Mouse (Mus musculus): ENCODE results near the gene Casz1. TPM values are rescaled to one million over a fixed set of nuclear protein-coding genes. Genes with fewer than 3 reads are reported as not detected.

Casz1 gene
- total RNA-seq (2014; fragmentation: Nextera tagmentation) (6.3 and 8.3 TPM in 2 replicates), total RNA-seq (2017) (2.8 and 3.1 TPM in 2 replicates)

GRCm38 (mm10) chr4:148804137-148804779, at the start of gene Casz1:
Casz1 (plus strand) TSS chr4:148804429.
- ATAC-seq (replicated peaks; ENCODE audit: poor library complexity, severe bottlenecking) = peak; percentile 42; the same call in 1 of the 2 replicates

- ATAC-seq (replicated peaks; ENCODE audit: poor library complexity, severe bottlenecking) = peak; percentile 50; the same call in 1 of the 2 replicates
These were observed 45.4 kb upstream of the Casz1 start for GRCm38 (mm10) chr4:148758863-148759262.

- ATAC-seq (replicated peaks; ENCODE audit: poor library complexity, severe bottlenecking) = peak; percentile 78
These were observed 44.1 kb upstream of the Casz1 start for GRCm38 (mm10) chr4:148760152-148760551.

GRCm38 (mm10) chr4:148766021-148766775, 38.0 kb upstream of the Casz1 start:
- ATAC-seq (replicated peaks; ENCODE audit: poor library complexity, severe bottlenecking) = no peak

- ATAC-seq (replicated peaks; ENCODE audit: poor library complexity, severe bottlenecking) = no peak
These were observed 36.4 kb upstream of the Casz1 start for GRCm38 (mm10) chr4:148767655-148768305.

GRCm38 (mm10) chr4:148768649-148769048, 35.6 kb upstream of the Casz1 start:
- no peak for ATAC-seq (replicated peaks; ENCODE audit: poor library complexity, severe bottlenecking)

- no peak for ATAC-seq (replicated peaks; ENCODE audit: poor library complexity, severe bottlenecking)
These were observed 33.4 kb upstream of the Casz1 start for GRCm38 (mm10) chr4:148770582-148771408.

GRCm38 (mm10) chr4:148771409-148771929, 32.8 kb upstream of the Casz1 start:
- no peak for ATAC-seq (replicated peaks; ENCODE audit: poor library complexity, severe bottlenecking)

GRCm38 (mm10) chr4:148772658-148773057, 31.6 kb upstream of the Casz1 start:
- ATAC-seq (replicated peaks; ENCODE audit: poor library complexity, severe bottlenecking) = peak; percentile 88

- no peak for ATAC-seq (replicated peaks; ENCODE audit: poor library complexity, severe bottlenecking)
These were observed 30.2 kb upstream of the Casz1 start for GRCm38 (mm10) chr4:148774036-148774435.

GRCm38 (mm10) chr4:148775476-148776269, 28.6 kb upstream of the Casz1 start:
- no peak for ATAC-seq (replicated peaks; ENCODE audit: poor library complexity, severe bottlenecking)

GRCm38 (mm10) chr4:148780097-148780621, 24.1 kb upstream of the Casz1 start:
- ATAC-seq (replicated peaks; ENCODE audit: poor library complexity, severe bottlenecking) = no peak

- no peak for ATAC-seq (replicated peaks; ENCODE audit: poor library complexity, severe bottlenecking)
These were observed 22.7 kb upstream of the Casz1 start for GRCm38 (mm10) chr4:148781516-148781915.

- ATAC-seq (replicated peaks; ENCODE audit: poor library complexity, severe bottlenecking) = no peak
These were observed 21.3 kb upstream of the Casz1 start for GRCm38 (mm10) chr4:148782880-148783279.

GRCm38 (mm10) chr4:148783760-148784159, 20.5 kb upstream of the Casz1 start:
- ATAC-seq (replicated peaks; ENCODE audit: poor library complexity, severe bottlenecking) = no peak

- no peak for ATAC-seq (replicated peaks; ENCODE audit: poor library complexity, severe bottlenecking)
These were observed 19.1 kb upstream of the Casz1 start for GRCm38 (mm10) chr4:148785053-148785567.

- ATAC-seq (replicated peaks; ENCODE audit: poor library complexity, severe bottlenecking) = no peak
These were observed 18.2 kb upstream of the Casz1 start for GRCm38 (mm10) chr4:148785995-148786394.

- no peak for ATAC-seq (replicated peaks; ENCODE audit: poor library complexity, severe bottlenecking)
These were observed 13.3 kb upstream of the Casz1 start for GRCm38 (mm10) chr4:148790940-148791339.

GRCm38 (mm10) chr4:148795038-148795437, 9.2 kb upstream of the Casz1 start:
- no peak for ATAC-seq (replicated peaks; ENCODE audit: poor library complexity, severe bottlenecking)
